Mouse (Mus musculus) neural tube, embryonic 11.5 days (tissue): ENCODE data around the gene Prss32. TPM values are rescaled to one million over a fixed set of nuclear protein-coding genes. Genes with fewer than 3 reads are reported as not detected.

ENCODE experiments used
- ATAC-seq: fragments of 200-750 bp; cut with Nextera tagmentation; 2 replicates; pipeline ENCODE4 v1.8.0; 2017; ENCODE audit warnings: moderate number of reproducible peaks, mild to moderate bottlenecking, moderate TSS enrichment, moderate library complexity; ENCODE audit not compliant: insufficient read depth, low FRiP score, low TSS enrichment
- DNase-seq: peaks from one replicate; pipeline ENCODE4 v3.0.0-alpha.2; 2015; ENCODE audit warnings: low spot score
- H3K27ac ChIP-seq: fragments of 300-500 bp; sonication (generic); 2 replicates; pipeline ENCODE4 v1.5.1; 2014; ENCODE audit warnings: low read depth, mild to moderate bottlenecking, low read length
- H3K27me3 ChIP-seq: fragments of 300-500 bp; sonication (generic); 2 replicates; pipeline ENCODE4 v1.6.1; 2014; ENCODE audit warnings: mild to moderate bottlenecking, low read length, mixed read lengths; ENCODE audit not compliant: control insufficient read depth, insufficient read depth
- H3K36me3 ChIP-seq: fragments of 300-500 bp; sonication (generic); 2 replicates; pipeline ENCODE4 v1.6.1; 2014; ENCODE audit warnings: mild to moderate bottlenecking, low read length, moderate library complexity, mixed read lengths; ENCODE audit not compliant: control insufficient read depth, insufficient read depth
- H3K4me1 ChIP-seq: fragments of 300-500 bp; sonication (generic); 2 replicates; pipeline ENCODE4 v1.6.1; 2014; ENCODE audit warnings: low read length, mixed read lengths; ENCODE audit not compliant: control insufficient read depth, insufficient read depth
- H3K4me2 ChIP-seq: fragments of 300-500 bp; sonication (generic); 2 replicates; pipeline ENCODE4 v1.6.1; 2014; ENCODE audit warnings: low read depth, mild to moderate bottlenecking, moderate library complexity
- H3K4me3 ChIP-seq: fragments of 300-500 bp; sonication (generic); 2 replicates; pipeline ENCODE4 v1.5.1; 2014; ENCODE audit warnings: low read depth, low read length
- H3K9ac ChIP-seq: fragments of 300-500 bp; sonication (generic); 2 replicates; pipeline ENCODE4 v1.6.1; 2014; ENCODE audit warnings: mild to moderate bottlenecking, low read length
- H3K9me3 ChIP-seq: fragments of 300-500 bp; sonication (generic); 2 replicates; pipeline ENCODE4 v1.6.1; 2016; ENCODE audit warnings: low read length; ENCODE audit not compliant: control insufficient read depth
- WGBS: fragments of 180-500 bp; shearing (Covaris S2); extraction: QIAGEN DNeasy Blood & Tissue Kit; methylation state at CpG from one replicate; pipeline ENCODE4 v1.1.7; 2014; 5-methylcytosine and 5-hydroxymethylcytosine counted together
- polyA plus RNA-seq: library from polyadenylated mRNA; unstranded; fragments of >200 nt; fragmentation: Nextera tagmentation; extraction: Ambion mirVana; gene quantifications from 2 replicates; pipeline ENCODE4 v1.2.1, GENCODE M21; 2014

Gene Prss32
- polyA plus RNA-seq, 1 experiment from 2014 or later: not detected

DNA sequence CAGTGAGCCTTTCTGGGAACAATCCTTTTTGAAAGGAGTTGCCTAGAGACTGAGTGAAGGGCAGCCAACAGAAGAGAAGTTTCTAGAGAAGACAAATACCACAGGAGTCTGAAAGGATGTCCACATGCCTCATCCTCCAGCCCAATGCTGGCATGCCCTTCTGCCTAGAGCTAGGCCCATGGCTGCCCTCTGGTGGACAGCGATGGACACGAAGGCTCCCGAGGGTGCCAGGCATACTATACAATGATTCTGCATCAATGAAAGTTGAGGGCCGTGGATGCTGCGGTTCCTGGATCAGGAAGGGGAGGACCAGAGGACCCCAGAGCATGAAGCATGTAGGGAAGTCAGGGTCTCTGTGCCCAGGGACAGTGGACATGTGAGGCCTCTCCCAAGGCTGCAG lies 9.6 kb downstream of the Prss32 start:
- Histone ChIP-seq H3K4me2 (no peak overlapping the region), H3K9ac (no peak overlapping the region), H3K27ac (no peak overlapping the region), H3K27me3 (no peaks in the 10 kb centered on the region), H3K4me1 (no peaks in the 10 kb centered on the region), H3K4me3 (no peak overlapping the region), H3K36me3 (no peaks in the 10 kb centered on the region), H3K9me3 (no peaks in the 10 kb centered on the region)
- WGBS: 44% methylated on average over 5 of the region's 5 CpGs
- DNase-seq: peak; percentile 71
- ATAC-seq: peak; percentile 53; the same call in 1 of the 2 replicates

GRCm38 (mm10) chr17:23854229-23854765 lies 10.6 kb downstream of the Prss32 start:
- no peak overlapping the region for H3K4me3 ChIP-seq
- H3K27ac ChIP-seq: no peak overlapping the region
- no peak for DNase-seq
- no peaks in the 10 kb centered on the region for H3K36me3 ChIP-seq
- 90% methylated on average over 10 of the region's 10 CpGs for WGBS
- H3K9me3 ChIP-seq: no peaks in the 10 kb centered on the region
- ATAC-seq: no peak
- no peaks in the 10 kb centered on the region for H3K4me1 ChIP-seq
- no peak overlapping the region for H3K4me2 ChIP-seq
- no peaks in the 10 kb centered on the region for H3K27me3 ChIP-seq
- no peak overlapping the region for H3K9ac ChIP-seq

DNA sequence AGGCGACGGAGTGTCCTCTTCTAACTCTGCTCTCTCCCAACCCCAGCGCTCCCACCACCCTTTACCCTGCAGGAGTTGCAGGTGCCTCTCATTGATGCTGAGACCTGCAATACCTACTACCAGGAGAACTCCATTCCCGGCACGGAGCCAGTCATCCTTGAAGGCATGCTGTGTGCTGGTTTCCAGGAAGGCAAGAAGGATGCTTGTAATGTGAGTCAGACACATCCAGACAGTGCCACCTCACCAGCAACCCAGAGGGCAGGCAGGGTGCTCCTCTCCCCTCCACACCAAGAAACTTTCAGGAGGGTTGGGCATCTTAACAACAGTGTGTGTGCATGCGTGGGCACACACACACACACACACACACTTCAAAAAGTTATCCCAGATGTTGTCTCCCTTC lies 13.5 kb downstream of the Prss32 start:
- Histone ChIP-seq H3K4me3 (no peak overlapping the region), H3K27me3 (no peaks in the 10 kb centered on the region), H3K4me2 (no peak overlapping the region), H3K9ac (no peak overlapping the region), H3K36me3 (no peaks in the 10 kb centered on the region), H3K4me1 (no peaks in the 10 kb centered on the region), H3K9me3 (no peaks in the 10 kb centered on the region), H3K27ac (no peak overlapping the region)
- WGBS: 80% methylated on average over 6 of the region's 6 CpGs
- ATAC-seq (no peak), DNase-seq (no peak)

- Histone ChIP-seq H3K4me1 (no peaks in the 10 kb centered on the region), H3K27me3 (no peaks in the 10 kb centered on the region), H3K4me2 (no peak overlapping the region), H3K27ac (no peak overlapping the region), H3K9me3 (no peaks in the 10 kb centered on the region), H3K4me3 (no peak overlapping the region), H3K36me3 (no peaks in the 10 kb centered on the region), H3K9ac (no peak overlapping the region)
- DNase-seq (no peak), ATAC-seq (no peak)
- WGBS: 78% methylated on average over 2 of the region's 2 CpGs
Observed at GRCm38 (mm10) chr17:23857913-23858312, 14.3 kb downstream of the Prss32 start.

DNA sequence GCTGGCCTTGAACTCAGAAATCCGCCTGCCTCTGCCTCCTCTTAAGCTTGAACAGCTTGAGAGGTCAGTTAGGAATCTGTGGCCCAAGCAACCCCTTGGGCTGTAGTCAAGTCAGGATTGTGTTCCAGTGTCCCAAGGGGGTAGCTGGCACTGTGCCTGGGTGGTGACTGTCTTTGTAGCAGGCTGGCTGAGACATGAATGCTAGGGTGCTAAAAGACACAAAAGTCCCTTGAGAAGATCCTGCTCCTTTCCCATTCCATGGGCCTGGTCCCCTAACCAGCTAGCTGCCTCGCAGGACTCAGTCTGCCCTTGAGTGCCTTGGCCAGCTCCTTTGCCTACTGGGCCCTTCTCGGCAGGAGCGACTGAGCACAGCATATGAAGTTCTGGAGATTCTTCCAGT lies 19.3 kb downstream of the Prss32 start:
- 89% methylated on average over 4 of the region's 4 CpGs for WGBS
- H3K36me3 ChIP-seq: no peaks in the 10 kb centered on the region
- no peak for ATAC-seq
- no peak overlapping the region for H3K4me2 ChIP-seq
- no peaks in the 10 kb centered on the region for H3K27me3 ChIP-seq
- H3K4me1 ChIP-seq: no peaks in the 10 kb centered on the region
- no peaks in the 10 kb centered on the region for H3K9me3 ChIP-seq
- no peak overlapping the region for H3K9ac ChIP-seq
- no peak for DNase-seq
- no peak overlapping the region for H3K4me3 ChIP-seq
- no peak overlapping the region for H3K27ac ChIP-seq

DNA sequence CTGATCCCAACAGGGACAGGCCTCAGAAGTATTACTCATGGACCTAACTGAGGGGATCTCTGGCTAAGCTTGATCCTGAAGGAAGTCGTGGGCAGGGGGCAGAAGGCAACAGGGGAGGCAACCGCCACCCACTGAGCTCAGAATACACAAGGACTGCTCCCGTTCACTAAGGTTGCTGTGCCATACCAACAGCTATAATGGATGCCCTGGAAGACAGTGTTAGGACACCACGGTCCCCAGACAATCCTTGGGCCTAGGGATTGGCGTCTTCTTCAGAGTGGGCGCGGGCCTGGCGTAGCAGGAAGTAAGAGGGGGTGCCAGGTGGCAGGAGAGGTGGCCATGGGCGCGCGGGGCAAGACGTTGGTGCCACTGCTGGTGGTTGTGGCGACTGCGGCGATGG lies 24.1 kb downstream of the Prss32 start, which contains the start of gene Prss21:
Gene Prss21 (plus strand): TSS at position 301 of the 400 bp plus-strand sequence.
- H3K27me3 ChIP-seq: no peaks in the 10 kb centered on the region
- ATAC-seq (no peak), DNase-seq (no peak)
- 79% methylated on average over 15 of the region's 15 CpGs for WGBS
- H3K9ac ChIP-seq: no peak within 1 kb of the TSS
- no peaks in the 10 kb centered on the region for H3K4me1 ChIP-seq
- H3K4me2 ChIP-seq: no peak within 1 kb of the TSS
- H3K27ac ChIP-seq: no peak within 1 kb of the TSS
- H3K9me3 ChIP-seq: no peaks in the 10 kb centered on the region
- no peaks in the 10 kb centered on the region for H3K36me3 ChIP-seq
- no peak within 1 kb of the TSS; the same call in 1 of the 2 replicates for H3K4me3 ChIP-seq

DNA sequence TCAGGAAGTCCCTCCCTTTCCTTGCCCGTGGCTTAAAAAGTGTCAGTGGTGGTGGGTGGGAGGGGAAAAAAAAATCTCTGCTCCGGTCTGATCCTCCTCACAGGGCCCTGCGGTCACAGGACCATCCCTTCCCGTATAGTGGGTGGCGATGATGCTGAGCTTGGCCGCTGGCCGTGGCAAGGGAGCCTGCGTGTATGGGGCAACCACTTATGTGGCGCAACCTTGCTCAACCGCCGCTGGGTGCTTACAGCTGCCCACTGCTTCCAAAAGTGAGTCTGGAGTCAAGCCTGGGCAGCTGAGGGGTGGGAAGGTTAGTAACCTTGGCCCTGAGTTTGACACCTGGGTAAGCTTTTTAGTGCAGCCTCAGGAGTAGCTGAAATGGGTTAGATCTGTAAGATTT lies 24.9 kb downstream of the Prss32 start:
- H3K9ac ChIP-seq: no peak overlapping the region
- no peak overlapping the region for H3K4me3 ChIP-seq
- no peaks in the 10 kb centered on the region for H3K4me1 ChIP-seq
- DNase-seq (no peak), ATAC-seq (no peak)
- H3K36me3 ChIP-seq: no peaks in the 10 kb centered on the region
- H3K9me3 ChIP-seq: no peaks in the 10 kb centered on the region
- no peak overlapping the region for H3K4me2 ChIP-seq
- H3K27ac ChIP-seq: no peak overlapping the region
- H3K27me3 ChIP-seq: no peaks in the 10 kb centered on the region
- 86% methylated on average over 11 of the region's 11 CpGs for WGBS

DNA sequence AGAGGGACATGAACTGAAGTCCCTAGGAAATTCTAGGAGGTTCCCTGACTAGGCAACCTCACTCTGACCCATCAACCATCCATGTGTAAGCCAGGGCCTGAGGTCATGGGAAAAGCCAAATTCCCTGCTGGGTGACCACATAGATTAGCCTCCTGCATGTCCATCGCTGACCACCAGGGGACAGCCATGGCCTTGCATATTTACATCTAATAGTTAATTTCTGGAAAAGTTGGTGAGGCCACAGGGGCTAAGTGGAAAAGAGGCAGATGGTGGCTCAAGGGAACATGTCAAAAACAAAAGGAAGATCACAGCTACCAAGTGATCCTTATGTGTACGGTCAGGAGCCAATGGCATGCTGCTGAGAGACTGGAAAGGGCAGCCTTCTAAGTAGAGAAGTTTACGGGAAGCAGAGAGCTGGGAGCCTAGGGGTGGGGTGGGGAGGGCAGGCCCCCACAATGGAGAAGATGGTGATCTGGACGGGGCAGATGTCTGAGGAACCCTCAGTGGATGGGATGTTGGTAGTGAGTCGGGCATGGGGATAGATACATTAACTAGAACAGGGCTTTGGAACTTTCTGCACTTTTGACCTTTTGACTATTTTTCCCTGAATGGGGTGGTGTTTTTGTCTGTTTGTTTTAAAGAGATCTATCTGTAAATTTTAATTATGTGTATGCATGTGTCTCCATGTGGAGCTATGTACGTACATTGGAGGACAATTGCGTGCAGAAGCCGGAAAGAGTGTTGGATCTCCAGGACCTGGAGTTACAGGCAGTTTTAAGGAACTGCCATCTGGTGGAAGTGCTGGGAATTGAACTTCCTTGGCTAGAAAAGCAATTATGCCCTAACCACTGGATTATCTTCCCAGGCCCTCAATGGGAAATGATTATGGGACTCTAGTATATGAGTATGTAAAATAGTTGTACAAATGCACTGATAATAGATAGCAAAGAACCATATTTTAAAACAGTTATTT lies 30.5 kb downstream of the Prss32 start:
- Histone ChIP-seq H3K27ac (no peak overlapping the region), H3K9ac (no peak overlapping the region), H3K9me3 (no peaks in the 10 kb centered on the region), H3K27me3 (no peaks in the 10 kb centered on the region), H3K4me3 (no peak overlapping the region), H3K36me3 (no peaks in the 10 kb centered on the region), H3K4me1 (no peaks in the 10 kb centered on the region), H3K4me2 (no peak overlapping the region)
- ATAC-seq (no peak), DNase-seq (peak; percentile 52)
- WGBS: 57% methylated on average over 8 of the region's 8 CpGs

- ATAC-seq (no peak), DNase-seq (no peak)
- Histone ChIP-seq H3K4me3 (no peak overlapping the region), H3K9me3 (no peaks in the 10 kb centered on the region), H3K4me1 (no peaks in the 10 kb centered on the region), H3K27me3 (no peaks in the 10 kb centered on the region), H3K27ac (no peak overlapping the region), H3K9ac (no peak overlapping the region), H3K36me3 (no peaks in the 10 kb centered on the region), H3K4me2 (no peak overlapping the region)
- WGBS: 63% methylated on average over 3 of the region's 3 CpGs
Observed at GRCm38 (mm10) chr17:23876741-23877140, 33.1 kb downstream of the Prss32 start.
